Mouse (Mus musculus) MEL (cell line): ENCODE data around the gene Mrpl53. TPM values are rescaled to one million over a fixed set of nuclear protein-coding genes. Genes with fewer than 3 reads are reported as not detected.

Experiments
- DNase-seq: peaks from one replicate; pipeline ENCODE4 v3.0.0; 2011; ENCODE audit warnings: low read depth, low spot score
- H3K27ac ChIP-seq: 2 replicates; pipeline ENCODE4 v1.5.1; 2012; ENCODE audit warnings: low read depth, mild to moderate bottlenecking, control low read depth, low read length, moderate library complexity; ENCODE audit not compliant: control insufficient read depth
- H3K27me3 ChIP-seq, 2 experiments: fragments of 150-350 bp in 1 of 2; sonication (generic) in 1 of 2; 2 replicates each; pipeline ENCODE4 v1.6.1; 2012; ENCODE audit warnings: low read length in 2 of 2, mild to moderate bottlenecking in 2 of 2, improper control_type of control experiment in 1 of 2, moderate library complexity in 1 of 2; ENCODE audit not compliant: insufficient read depth in 2 of 2, control insufficient read depth in 1 of 2
- H3K36me3 ChIP-seq, 2 experiments: 2 replicates each; pipeline ENCODE4 v1.6.1; 2012 to 2014; ENCODE audit warnings: low read length in 2 of 2, improper control_type of control experiment in 1 of 2, inconsistent platforms in 1 of 2, mild to moderate bottlenecking in 1 of 2; ENCODE audit not compliant: insufficient read depth in 2 of 2, control insufficient read depth in 1 of 2
- H3K4me1 ChIP-seq, 2 experiments: fragments of 150-350 bp in 1 of 2; sonication (generic) in 1 of 2; 2 replicates each; pipeline ENCODE4 v1.6.1; 2012; ENCODE audit warnings: low read length in 2 of 2, improper control_type of control experiment in 1 of 2, mild to moderate bottlenecking in 1 of 2; ENCODE audit not compliant: insufficient read depth in 2 of 2, control insufficient read depth in 1 of 2
- H3K4me3 ChIP-seq, 2 experiments: fragments of 150-350 bp in 1 of 2; sonication (generic) in 1 of 2; 2 replicates each; pipeline ENCODE4 v1.5.1; 2012; ENCODE audit warnings: low read depth in 2 of 2, low read length in 2 of 2, mild to moderate bottlenecking in 2 of 2, moderate library complexity in 2 of 2, control low read depth in 1 of 2, improper control_type of control experiment in 1 of 2; ENCODE audit not compliant: control insufficient read depth in 1 of 2, insufficient read depth in 1 of 2
- H3K79me2 ChIP-seq: 2 replicates; pipeline ENCODE4 v1.6.1; 2012; ENCODE audit warnings: mild to moderate bottlenecking, low read length, moderate library complexity; ENCODE audit not compliant: control insufficient read depth, poor library complexity, insufficient read depth
- H3K9ac ChIP-seq: 2 replicates; pipeline ENCODE4 v1.6.1; 2012; ENCODE audit warnings: low read depth, mild to moderate bottlenecking, control low read depth, low read length, moderate library complexity; ENCODE audit not compliant: control insufficient read depth, poor library complexity, severe bottlenecking
- H3K9me3 ChIP-seq: fragments of 150-350 bp; sonication (generic); replicated peaks from 2 replicates; pipeline ENCODE4 v1.6.1; 2012; ENCODE audit warnings: mild to moderate bottlenecking, low read length, improper control_type of control experiment, moderate library complexity; ENCODE audit not compliant: insufficient read depth
- BHLHE40 ChIP-seq: IDR thresholded peaks from 2 replicates; pipeline ENCODE4 v1.6.1; 2012; ENCODE audit warnings: low read depth, mild to moderate bottlenecking, inconsistent platforms, low read length, improper control_type of control experiment, borderline replicate concordance
- CHD1 ChIP-seq: IDR thresholded peaks from 2 replicates; pipeline ENCODE4 v1.6.1; 2012; ENCODE audit warnings: low read depth, mild to moderate bottlenecking, inconsistent platforms, low read length, improper control_type of control experiment
- JUND ChIP-seq: IDR thresholded peaks from 2 replicates; pipeline ENCODE4 v1.6.1; 2011; ENCODE audit warnings: low read depth, mild to moderate bottlenecking, improper control_type of control experiment, low read length
- MAFK ChIP-seq: IDR thresholded peaks from 2 replicates; pipeline ENCODE4 v1.6.1; 2011; ENCODE audit warnings: low read depth, mild to moderate bottlenecking, low read length, improper control_type of control experiment, borderline replicate concordance
- MAX ChIP-seq: IDR thresholded peaks from 2 replicates; pipeline ENCODE4 v1.6.1; 2011; ENCODE audit warnings: low read length, improper control_type of control experiment
- MYB ChIP-seq: IDR thresholded peaks from 2 replicates; pipeline ENCODE4 v1.6.1; 2011; ENCODE audit warnings: mild to moderate bottlenecking, low read depth, low read length, improper control_type of control experiment
- MYC ChIP-seq: IDR thresholded peaks from 2 replicates; pipeline ENCODE4 v1.6.1; 2011; ENCODE audit warnings: low read depth, mild to moderate bottlenecking, low read length, improper control_type of control experiment, moderate library complexity
- RAD21 ChIP-seq: IDR thresholded peaks from 2 replicates; pipeline ENCODE4 v1.6.1; 2011; ENCODE audit warnings: mild to moderate bottlenecking, low read depth, low read length, improper control_type of control experiment
- RCOR1 ChIP-seq: IDR thresholded peaks from 2 replicates; pipeline ENCODE4 v1.6.1; 2012; ENCODE audit warnings: low read depth, mild to moderate bottlenecking, inconsistent platforms, low read length, improper control_type of control experiment
- SMC3 ChIP-seq: IDR thresholded peaks from 2 replicates; pipeline ENCODE4 v1.6.1; 2011; ENCODE audit warnings: low read depth, low read length, improper control_type of control experiment
- TAL1 ChIP-seq: IDR thresholded peaks from 2 replicates; pipeline ENCODE4 v1.6.1; 2012; ENCODE audit warnings: mild to moderate bottlenecking, inconsistent platforms, low read length, moderate library complexity, mixed read lengths
- TBP ChIP-seq: IDR thresholded peaks from 2 replicates; pipeline ENCODE4 v1.8.0; 2011; ENCODE audit warnings: low read depth, low read length, improper control_type of control experiment
- UBTF ChIP-seq: IDR thresholded peaks from 2 replicates; pipeline ENCODE4 v1.6.1; 2012; ENCODE audit warnings: low read depth, mild to moderate bottlenecking, inconsistent platforms, low read length, improper control_type of control experiment, moderate library complexity, borderline replicate concordance; ENCODE audit not compliant: insufficient read depth
- ZKSCAN1 ChIP-seq: IDR thresholded peaks from 2 replicates; pipeline ENCODE4 v1.6.1; 2012; ENCODE audit warnings: low read depth, mild to moderate bottlenecking, inconsistent platforms, low read length, improper control_type of control experiment, moderate library complexity
- ZMIZ1 ChIP-seq: IDR thresholded peaks from 2 replicates; pipeline ENCODE4 v1.6.1; 2012; ENCODE audit warnings: low read depth, mild to moderate bottlenecking, inconsistent platforms, low read length, improper control_type of control experiment, moderate library complexity
- polyA plus RNA-seq, 2 experiments: library from polyadenylated mRNA; stranded (reverse) in 1 of 2; unstranded in 1 of 2; fragments of >175 nt in 1 of 2; fragments of >200 nt in 1 of 2; gene quantifications; 2 replicates each; pipeline versions ENCODE4 v1.2.1 to v1.2.4; 2012; ENCODE audit warnings: low replicate concordance in 2 of 2, low read depth in 1 of 2; ENCODE audit not compliant: insufficient read length in 2 of 2, insufficient read depth in 1 of 2, missing spikeins in 1 of 2
- total RNA-seq: library from RNA; depleted of rRNA; stranded (reverse); fragments of 300-350 nt; gene quantifications from 2 replicates; pipeline ENCODE4 v1.2.3, GENCODE M21; 2012

Gene Mrpl53
- total and polyA plus RNA-seq, 3 experiments = 63.8 to 91.3 TPM; not detected in 1

DNA sequence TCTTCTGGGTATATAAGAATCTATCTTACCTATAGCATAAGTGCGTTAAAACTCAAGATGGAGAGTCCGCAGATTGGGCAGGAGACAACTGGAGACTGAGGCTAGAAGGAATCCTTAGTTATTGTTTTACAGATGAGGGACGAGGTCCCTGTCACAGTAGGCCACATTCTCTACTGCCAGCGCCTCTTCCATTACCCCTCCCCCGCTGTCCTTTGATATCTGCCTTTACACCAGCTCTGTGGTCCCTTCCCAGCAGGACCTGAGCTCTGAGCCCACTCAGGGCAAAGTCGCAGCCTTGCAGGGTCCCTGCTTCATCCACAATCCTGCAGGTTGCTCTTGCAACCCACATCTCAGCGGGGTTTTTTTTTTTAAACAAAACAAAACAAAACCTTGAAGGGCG, 40.6 kb upstream of the Mrpl53 start:
- Histone ChIP-seq H3K27me3 (no peaks in the 10 kb centered on the region), H3K4me3 (no peak overlapping the region), H3K9me3 (no peaks in the 10 kb centered on the region), H3K9ac (no peak overlapping the region), H3K27ac (no peak overlapping the region), H3K79me2 (no peaks in the 10 kb centered on the region), H3K36me3 (no peaks in the 10 kb centered on the region), H3K4me1 (no peaks in the 10 kb centered on the region)
- no peak for DNase-seq
- TF ChIP-seq MYC (no peak), CHD1 (no peak), RCOR1 (no peak), MAFK (no peak), UBTF (no peak)

DNA sequence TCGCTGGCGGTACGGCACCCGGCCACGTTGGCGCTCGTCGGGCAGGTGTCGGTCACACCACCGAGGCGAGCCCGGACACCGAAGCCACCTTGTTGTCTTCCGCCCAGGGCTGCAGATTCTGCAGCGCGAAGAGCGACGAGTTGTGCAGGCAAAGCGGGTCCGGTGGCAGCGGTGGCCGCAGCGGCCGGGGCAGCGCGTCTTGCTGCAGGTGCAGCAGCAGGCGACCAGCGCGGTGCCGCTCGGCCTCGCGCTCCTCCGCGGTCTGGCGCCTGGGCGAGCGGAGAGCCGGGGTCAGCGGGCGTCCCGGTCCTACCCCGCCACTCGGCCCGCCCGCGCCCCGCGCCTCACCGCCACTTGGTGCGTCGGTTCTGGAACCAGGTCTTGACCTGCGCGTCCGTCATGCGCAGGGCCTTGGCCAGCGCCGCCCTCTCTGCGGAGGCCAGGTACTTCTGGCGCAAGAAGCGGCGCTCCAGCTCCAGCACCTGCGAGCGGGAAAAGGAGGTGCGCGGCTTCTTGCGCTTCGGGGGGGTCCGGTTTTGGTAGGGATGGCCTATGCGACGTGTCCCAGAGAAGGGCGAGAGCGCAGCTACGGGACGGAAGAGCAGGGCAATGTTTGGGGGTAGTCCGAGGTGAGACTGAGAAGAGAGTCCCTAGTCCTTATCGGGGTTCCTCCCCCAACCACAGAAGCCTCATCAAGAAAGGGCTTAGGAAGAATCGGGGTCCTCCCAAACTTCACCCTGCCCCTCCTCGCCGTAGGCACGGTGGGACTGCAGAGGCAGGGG, 39.9 kb upstream of the Mrpl53 start:
- no peaks in the 10 kb centered on the region for H3K4me1 ChIP-seq
- H3K79me2 ChIP-seq = no peaks in the 10 kb centered on the region
- no peaks in the 10 kb centered on the region for H3K36me3 ChIP-seq
- H3K9me3 ChIP-seq = no peaks in the 10 kb centered on the region
- no peaks in the 10 kb centered on the region for H3K27me3 ChIP-seq
- H3K4me3 ChIP-seq = no peak overlapping the region
- no peak overlapping the region for H3K9ac ChIP-seq
- H3K27ac ChIP-seq = no peak overlapping the region
- TF ChIP-seq ZKSCAN1 = no peak
- no peak for TF ChIP-seq MAX
- no peak for TF ChIP-seq MYB
- no peak for TF ChIP-seq BHLHE40
- TF ChIP-seq SMC3 = no peak
- no peak for TF ChIP-seq UBTF
- no peak for TF ChIP-seq CHD1
- no peak for TF ChIP-seq TBP
- no peak for TF ChIP-seq ZMIZ1
- TF ChIP-seq JUND = no peak
- no peak for TF ChIP-seq TAL1
- TF ChIP-seq RAD21 = no peak
- TF ChIP-seq RCOR1 = no peak
- DNase-seq = no peak
